Mouse (Mus musculus) forebrain, embryonic 16.5 days (tissue): Measurements from ENCODE around the gene Gm10974. TPM values are rescaled to one million over a fixed set of nuclear protein-coding genes. Genes with fewer than 3 reads are reported as not detected.

ENCODE experiments used
- ATAC-seq: fragments of 200-750 bp; cut with Nextera tagmentation; 2 replicates; pipeline ENCODE4 v1.8.0; 2017; ENCODE audit warnings: mild to moderate bottlenecking, moderate library complexity
- H3K27ac ChIP-seq: fragments of 300-500 bp; sonication (generic); 2 replicates; pipeline ENCODE4 v1.5.1; 2014; ENCODE audit warnings: low read length, control low read depth
- H3K27me3 ChIP-seq: fragments of 300-500 bp; sonication (generic); replicated peaks from 2 replicates; pipeline ENCODE4 v1.6.1; 2014; ENCODE audit warnings: low read length; ENCODE audit not compliant: control insufficient read depth, insufficient read depth
- H3K36me3 ChIP-seq: fragments of 300-500 bp; sonication (generic); 2 replicates; pipeline ENCODE4 v1.6.1; 2014; ENCODE audit not compliant: control insufficient read depth, insufficient read depth
- H3K4me1 ChIP-seq: fragments of 300-500 bp; sonication (generic); replicated peaks from 2 replicates; pipeline ENCODE4 v1.6.1; 2014; ENCODE audit warnings: low read length; ENCODE audit not compliant: control insufficient read depth, insufficient read depth
- H3K4me2 ChIP-seq: fragments of 300-500 bp; sonication (generic); 2 replicates; pipeline ENCODE4 v1.6.1; 2014; ENCODE audit warnings: mild to moderate bottlenecking, low read length, control low read depth
- H3K4me3 ChIP-seq: fragments of 300-500 bp; sonication (generic); replicated peaks from 2 replicates; pipeline ENCODE4 v1.5.1; 2014; ENCODE audit warnings: mild to moderate bottlenecking, low read length, control low read depth
- H3K9ac ChIP-seq: fragments of 300-500 bp; sonication (generic); replicated peaks from 2 replicates; pipeline ENCODE4 v1.6.1; 2014; ENCODE audit warnings: low read depth, low read length, control low read depth
- H3K9me3 ChIP-seq: fragments of 300-500 bp; sonication (generic); 2 replicates; pipeline ENCODE4 v1.6.1; 2016; ENCODE audit warnings: low read length; ENCODE audit not compliant: control insufficient read depth
- WGBS: fragments of 180-500 bp; shearing (Covaris S2); extraction: QIAGEN DNeasy Blood & Tissue Kit; methylation state at CpG from one replicate; pipeline ENCODE4 v1.1.7; 2014; 5-methylcytosine and 5-hydroxymethylcytosine counted together
- polyA plus RNA-seq: library from polyadenylated mRNA; unstranded; fragments of >200 nt; fragmentation: Nextera tagmentation; extraction: Ambion mirVana; gene quantifications from 2 replicates; pipeline ENCODE4 v1.2.1, GENCODE M21; 2015

Gm10974 gene
- polyA plus RNA-seq = not detected in 2 replicates

DNA sequence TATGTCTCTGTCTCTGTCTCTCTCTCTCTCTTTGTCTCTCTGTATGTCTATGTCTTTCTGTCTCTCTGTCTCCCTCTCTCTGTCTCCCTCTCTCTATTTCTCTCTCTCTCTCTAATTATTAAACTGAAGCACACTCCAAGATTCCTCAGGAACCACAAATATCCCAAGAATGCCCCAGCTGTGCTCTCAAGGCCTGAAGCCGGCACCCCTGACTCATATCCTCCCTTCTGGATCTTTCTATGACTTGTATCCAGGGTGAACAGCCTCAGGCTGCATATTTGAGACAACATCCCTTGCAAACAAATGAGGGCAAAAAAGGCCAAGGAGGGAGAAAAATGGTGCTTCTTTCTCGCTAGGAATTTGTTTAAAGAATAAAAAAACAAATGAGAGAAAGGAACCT, at the start of gene Gm10974:
Gene Gm10974, plus strand, starts transcription at position 2 of the 400 bp plus-strand sequence.
- Histone ChIP-seq H3K4me3 (no peak within 1 kb of the TSS), H3K27me3 (no peaks in the 10 kb centered on the region), H3K36me3 (no peaks in the 10 kb centered on the region), H3K27ac (no peak within 1 kb of the TSS), H3K9ac (no peak within 1 kb of the TSS), H3K9me3 (no peaks in the 10 kb centered on the region), H3K4me2 (no peak within 1 kb of the TSS), H3K4me1 (no peaks in the 10 kb centered on the region)
- ATAC-seq = no peak
- 63% methylated on average over 2 of the region's 2 CpGs for WGBS

DNA sequence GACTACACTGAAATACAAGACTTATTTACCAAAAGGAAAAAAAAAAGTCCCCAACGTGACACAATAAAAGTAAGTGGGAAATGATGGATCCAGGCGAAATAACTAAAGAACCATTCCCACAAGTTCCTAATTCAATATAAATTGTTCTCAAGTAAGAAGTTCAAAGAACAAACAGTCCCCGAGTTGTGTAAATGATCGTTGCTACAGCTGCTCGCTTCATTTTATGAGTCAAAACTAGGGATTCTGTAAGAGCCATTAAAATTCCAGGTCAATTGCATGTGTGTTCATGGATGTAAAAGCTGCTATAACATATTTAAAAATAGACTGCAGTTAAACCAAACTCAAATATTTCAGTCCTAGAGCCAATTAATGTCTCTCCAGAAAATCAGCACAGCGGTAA, 47.6 kb upstream of the Gm10974 start:
- H3K27ac ChIP-seq = no peak overlapping the region
- no peaks in the 10 kb centered on the region for H3K9me3 ChIP-seq
- no peak for ATAC-seq
- no peaks in the 10 kb centered on the region for H3K36me3 ChIP-seq
- no peak overlapping the region for H3K9ac ChIP-seq
- H3K4me2 ChIP-seq = no peak overlapping the region
- peaks cover 4% of the 10 kb centered on the region; the same call in 1 of the 2 replicates for H3K4me1 ChIP-seq
- 90% methylated on average over 6 of the region's 6 CpGs for WGBS
- H3K4me3 ChIP-seq = no peak overlapping the region
- no peaks in the 10 kb centered on the region for H3K27me3 ChIP-seq

- no peak overlapping the region for H3K4me2 ChIP-seq
- no peaks in the 10 kb centered on the region for H3K27me3 ChIP-seq
- no peaks in the 10 kb centered on the region for H3K9me3 ChIP-seq
- H3K27ac ChIP-seq = no peak overlapping the region
- H3K9ac ChIP-seq = no peak overlapping the region
- H3K4me1 ChIP-seq = peaks cover 4% of the 10 kb centered on the region; the same call in 1 of the 2 replicates
- WGBS = 27% methylated on average over 5 of the region's 5 CpGs
- ATAC-seq = peak; percentile 70
- no peaks in the 10 kb centered on the region for H3K36me3 ChIP-seq
- no peak overlapping the region for H3K4me3 ChIP-seq
Measured at GRCm38 (mm10) chr7:66320996-66321395, 44.7 kb upstream of the Gm10974 start.

GRCm38 (mm10) chr7:66323252-66324015, 42.3 kb upstream of the Gm10974 start:
- H3K36me3 ChIP-seq = no peaks in the 10 kb centered on the region
- H3K27ac ChIP-seq = no peak overlapping the region
- 80% methylated on average over 9 of the region's 9 CpGs for WGBS
- peaks cover 4% of the 10 kb centered on the region; the same call in 1 of the 2 replicates for H3K4me1 ChIP-seq
- H3K9me3 ChIP-seq = 0 out of 2 replicates have a peak, but pooled peaks cover 2% of the 10 kb centered on the region
- no peak for ATAC-seq
- no peak overlapping the region for H3K9ac ChIP-seq
- no peaks in the 10 kb centered on the region for H3K27me3 ChIP-seq
- H3K4me3 ChIP-seq = no peak overlapping the region
- H3K4me2 ChIP-seq = no peak overlapping the region

DNA sequence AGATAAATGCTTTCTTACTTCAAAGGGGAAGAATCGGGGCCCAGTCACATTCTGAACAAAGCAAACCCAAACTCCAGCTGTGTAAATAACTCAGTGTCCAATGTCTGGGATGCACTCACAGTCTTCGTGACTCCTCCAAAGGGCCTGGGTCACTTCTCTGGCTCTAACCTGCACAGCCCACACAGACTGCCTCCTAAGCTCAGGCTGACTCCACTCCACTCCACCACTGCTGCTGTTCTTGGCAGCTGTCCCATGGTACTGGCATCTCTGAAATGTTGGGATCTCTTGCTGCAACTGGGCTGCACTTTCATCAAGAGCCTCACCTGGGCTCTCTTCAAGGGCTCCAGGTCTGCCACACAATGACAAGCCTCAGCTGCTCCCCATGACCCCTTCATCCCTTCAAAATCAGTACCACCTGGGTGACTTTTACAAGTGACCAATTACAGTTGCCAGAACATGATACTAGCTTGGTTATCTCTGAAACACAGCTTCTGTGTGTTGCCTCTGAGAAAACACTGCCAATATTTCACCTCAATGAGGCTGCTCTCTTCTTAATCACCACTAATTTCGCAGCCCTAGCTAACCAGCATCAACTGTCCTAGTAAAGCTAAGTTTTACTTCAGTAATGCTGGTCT, 40.2 kb upstream of the Gm10974 start:
- Histone ChIP-seq H3K27me3 (no peaks in the 10 kb centered on the region), H3K9ac (no peak overlapping the region), H3K4me1 (peaks cover 4% of the 10 kb centered on the region; the same call in 1 of the 2 replicates), H3K4me2 (no peak overlapping the region), H3K4me3 (no peak overlapping the region), H3K9me3 (0 out of 2 replicates have a peak, but pooled peaks cover 2% of the 10 kb centered on the region), H3K27ac (no peak overlapping the region), H3K36me3 (no peaks in the 10 kb centered on the region)
- no peak for ATAC-seq
- 84% methylated on average over 3 of the region's 3 CpGs for WGBS

GRCm38 (mm10) chr7:66327516-66327915, 38.2 kb upstream of the Gm10974 start:
- no peak overlapping the region for H3K4me3 ChIP-seq
- no peak overlapping the region for H3K4me2 ChIP-seq
- H3K9me3 ChIP-seq = 0 out of 2 replicates have a peak, but pooled peaks cover 2% of the 10 kb centered on the region
- H3K4me1 ChIP-seq = no peaks in the 10 kb centered on the region
- no peak overlapping the region for H3K27ac ChIP-seq
- no peaks in the 10 kb centered on the region for H3K36me3 ChIP-seq
- no peak overlapping the region for H3K9ac ChIP-seq
- no peak for ATAC-seq
- H3K27me3 ChIP-seq = no peaks in the 10 kb centered on the region
- WGBS = 60% methylated on average over 2 of the region's 2 CpGs

- no peak overlapping the region for H3K27ac ChIP-seq
- WGBS = 90% methylated on average over 9 of the region's 9 CpGs
Measured at GRCm38 (mm10) chr7:66330610-66331009, 35.1 kb upstream of the Gm10974 start.

DNA sequence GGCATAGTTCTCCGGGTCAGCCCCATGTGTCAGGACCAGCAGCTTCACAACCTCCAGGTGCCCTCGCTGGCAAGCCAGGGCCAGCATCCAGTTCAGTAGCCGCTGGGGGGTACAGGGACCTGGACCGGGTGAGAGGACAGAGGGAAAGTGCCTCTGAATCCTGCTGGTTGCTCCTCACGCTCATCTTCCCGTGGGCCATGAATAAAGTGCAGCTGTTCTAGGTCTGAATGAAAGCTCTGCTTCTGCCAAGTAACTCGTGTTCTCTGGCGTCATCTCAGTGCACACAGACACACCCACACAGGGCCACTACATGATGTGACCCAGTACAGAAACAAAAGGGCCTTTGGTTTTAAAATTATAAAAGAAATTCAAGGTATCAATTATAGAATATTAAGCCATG, 33.4 kb upstream of the Gm10974 start:
- 85% methylated on average over 8 of the region's 8 CpGs for WGBS
- Histone ChIP-seq H3K4me3 (no peak overlapping the region), H3K27me3 (no peaks in the 10 kb centered on the region), H3K36me3 (no peaks in the 10 kb centered on the region), H3K9ac (no peak overlapping the region), H3K4me1 (no peaks in the 10 kb centered on the region), H3K9me3 (no peaks in the 10 kb centered on the region), H3K4me2 (no peak overlapping the region), H3K27ac (no peak overlapping the region)
- no peak for ATAC-seq

More at GRCm38 (mm10) chr7:66330610-66331009, 35.1 kb upstream of the Gm10974 start:
- no peak for ATAC-seq
- no peak overlapping the region for H3K9ac ChIP-seq
- H3K4me3 ChIP-seq = no peak overlapping the region
- no peaks in the 10 kb centered on the region for H3K4me1 ChIP-seq
- H3K36me3 ChIP-seq = no peaks in the 10 kb centered on the region
- H3K4me2 ChIP-seq = no peak overlapping the region
- 0 out of 2 replicates have a peak, but pooled peaks cover 2% of the 10 kb centered on the region for H3K9me3 ChIP-seq
- no peaks in the 10 kb centered on the region for H3K27me3 ChIP-seq

DNA sequence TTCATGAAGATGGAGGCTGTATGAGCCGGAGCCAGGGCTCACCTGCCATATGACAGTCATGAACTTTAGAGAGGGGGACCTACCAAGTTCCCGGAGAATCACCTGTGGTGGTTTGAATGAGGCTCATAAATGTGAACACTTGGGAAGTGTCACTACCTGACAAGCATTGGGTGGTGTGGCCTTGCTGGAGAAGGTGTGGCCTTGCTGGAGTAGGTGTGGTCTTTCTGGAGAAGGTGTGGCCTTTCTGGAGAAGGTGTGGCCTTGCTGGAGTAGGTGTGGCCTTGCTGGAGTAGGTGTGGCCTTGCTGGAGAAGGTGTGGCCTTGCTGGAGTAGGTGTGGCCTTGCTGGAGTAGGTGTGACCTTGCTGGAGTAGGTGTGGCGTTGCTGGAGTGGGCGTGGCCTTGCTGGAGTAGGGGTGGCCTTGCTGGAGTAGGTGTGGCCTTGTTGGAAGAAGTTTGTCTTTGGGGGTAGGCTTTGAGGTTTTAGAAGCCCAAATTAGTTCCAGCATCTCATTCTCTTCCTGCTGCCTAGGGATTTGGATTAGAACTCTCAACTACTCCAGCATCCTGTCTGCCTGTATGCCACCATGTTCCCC, 31.7 kb upstream of the Gm10974 start:
- no peaks in the 10 kb centered on the region for H3K4me1 ChIP-seq
- no peak overlapping the region for H3K9ac ChIP-seq
- no peak for ATAC-seq
- H3K27me3 ChIP-seq = no peaks in the 10 kb centered on the region
- WGBS = 85% methylated on average over 4 of the region's 4 CpGs
- H3K4me2 ChIP-seq = no peak overlapping the region
- H3K27ac ChIP-seq = no peak overlapping the region
- H3K9me3 ChIP-seq = no peaks in the 10 kb centered on the region
- no peaks in the 10 kb centered on the region for H3K36me3 ChIP-seq
- H3K4me3 ChIP-seq = no peak overlapping the region
